8 mouse cellular contexts compared by ENCODE assay signal in the genomic region with DNA sequence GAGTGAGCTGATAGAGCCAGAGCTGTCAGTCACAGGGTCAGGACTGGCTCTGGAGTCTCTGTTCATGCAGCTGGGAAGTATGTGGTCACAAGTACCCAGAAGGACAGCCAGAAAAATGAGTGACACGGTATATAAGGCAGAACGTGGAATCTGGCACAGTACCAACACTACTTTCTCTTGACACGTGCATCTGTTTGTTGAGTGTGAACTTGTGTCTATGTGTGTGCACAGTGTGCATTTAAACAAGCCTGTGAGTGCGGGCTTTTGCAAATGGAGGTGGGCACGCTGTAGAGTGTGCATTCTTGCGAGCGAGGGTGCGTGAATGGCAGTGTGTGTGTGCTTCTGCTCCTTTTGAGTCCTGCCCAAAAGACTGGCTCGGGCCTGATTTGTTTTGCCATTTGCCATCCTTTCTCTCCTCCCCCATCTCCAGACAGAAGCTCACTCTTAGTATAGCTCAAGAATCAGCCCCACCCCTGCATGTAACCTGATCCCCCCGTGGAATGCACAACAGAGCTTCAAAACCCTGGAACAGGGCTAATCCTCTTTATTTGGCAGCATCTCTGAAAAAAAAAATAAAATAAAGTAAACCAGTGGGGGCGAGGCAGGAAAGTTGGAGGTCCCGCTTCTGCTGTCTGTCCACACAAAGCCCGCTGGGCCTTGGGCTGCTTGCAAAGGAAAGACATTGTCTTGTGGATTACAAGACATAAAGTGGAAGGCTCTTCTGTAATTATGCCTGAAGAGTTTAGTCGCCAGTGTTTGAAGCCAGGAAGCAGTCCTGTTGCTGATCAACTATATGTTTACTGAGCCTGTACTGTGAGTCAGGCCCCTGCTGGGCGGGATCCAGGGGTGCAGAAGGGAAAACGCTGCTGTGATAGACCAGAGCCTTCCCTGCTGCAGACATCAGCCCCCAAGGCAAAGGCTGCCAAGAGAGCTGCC. TPM values are rescaled to one million over a fixed set of nuclear protein-coding genes. Genes with fewer than 3 reads are reported as not detected.
DNase-seq lines count a peak whose midpoint lies in the region; ATAC-seq and TF ChIP-seq lines count a peak whose summit lies in the region.

No protein-coding gene starts in this region.

- H3K4me3 ChIP-seq in heart, embryonic 12.5 days, result no peak overlapping the region
- H3K4me3 ChIP-seq in ES-E14 (ENCODE audit: insufficient read depth in 1 of 2, low read depth in 1 of 2, low read length in 2 of 2, poor library complexity in 1 of 2, severe bottlenecking in 1 of 2), result peak overlapping the region in 1 of 2 experiments; percentile 0; a peak in 2 of 4 replicates
- no peak overlapping the region for H3K4me3 ChIP-seq in forebrain, embryonic 13.5 days
- H3K4me3 ChIP-seq in liver, embryonic 12.5 days, result no peak overlapping the region
- no peak overlapping the region for H3K4me3 ChIP-seq in stomach, embryonic 14.5 days (ENCODE audit: low read depth, low read length)

- 11% methylated on average over 16 of the region's 16 CpGs for WGBS in heart, embryonic 12.5 days
- 2% methylated on average over 16 of the region's 16 CpGs for WGBS in forebrain, embryonic 13.5 days
- WGBS in liver, embryonic 12.5 days (ENCODE audit: insufficient replicate concordance), result 35% methylated on average over 16 of the region's 16 CpGs
- WGBS in stomach, embryonic 14.5 days, result 7% methylated on average over 16 of the region's 16 CpGs

- DNase-seq in heart, postnatal 36 days, result no peak
- peak; percentile 79 for DNase-seq in ES-E14 (ENCODE audit: low read depth, low spot score)
- DNase-seq in spleen, adult 18-20 months, result no peak

- intact Hi-C loops in heart, postnatal 36 days (cut with DNase I), result no loop called here

- in situ Hi-C loops in ES-E14 (cut with MboI; ENCODE audit: low sequenced_read_pairs in 2 of 2, unreplicated experiment in 2 of 2), result no loop called here

- H3K27ac ChIP-seq in heart, embryonic 12.5 days (ENCODE audit: poor library complexity, severe bottlenecking), result peak overlapping the region; percentile 69
- H3K27ac ChIP-seq in ES-E14 (ENCODE audit: insufficient read depth, low read depth, low read length, poor library complexity, severe bottlenecking), result peak overlapping the region; percentile 75; the same call in 1 of the 2 replicates
- H3K27ac ChIP-seq in forebrain, embryonic 13.5 days, result peak overlapping the region; percentile 69
- peak overlapping the region; percentile 60; the same call in 1 of the 2 replicates for H3K27ac ChIP-seq in liver, embryonic 12.5 days
- peak overlapping the region; percentile 91 for H3K27ac ChIP-seq in stomach, embryonic 14.5 days (ENCODE audit: low read length)

- H3K36me3 ChIP-seq in heart, embryonic 12.5 days, result no peaks in the 10 kb centered on the region
- no peaks in the 10 kb centered on the region for H3K36me3 ChIP-seq in ES-E14 (ENCODE audit: control insufficient read depth, insufficient read depth, low read length, poor library complexity, severe bottlenecking)
- H3K36me3 ChIP-seq in forebrain, embryonic 13.5 days (ENCODE audit: poor library complexity, severe bottlenecking), result no peaks in the 10 kb centered on the region
- H3K36me3 ChIP-seq in liver, embryonic 12.5 days, result no peaks in the 10 kb centered on the region
- H3K36me3 ChIP-seq in stomach, embryonic 14.5 days (ENCODE audit: control insufficient read depth, insufficient read depth, low read length), result no peaks in the 10 kb centered on the region

- H3K27me3 ChIP-seq in heart, embryonic 12.5 days (replicated peaks), result no peaks in the 10 kb centered on the region
- 0 out of 2 replicates have a peak, but pooled peaks cover 2% of the 10 kb centered on the region for H3K27me3 ChIP-seq in forebrain, embryonic 13.5 days
- no peaks in the 10 kb centered on the region for H3K27me3 ChIP-seq in liver, embryonic 12.5 days (replicated peaks)
- no peaks in the 10 kb centered on the region for H3K27me3 ChIP-seq in stomach, embryonic 14.5 days (ENCODE audit: control insufficient read depth, insufficient read depth, low read length)

- ATAC-seq in heart, embryonic 12.5 days (ENCODE audit: insufficient number of reproducible peaks, low FRiP score), result peak; percentile 72
- peak; percentile 88 for ATAC-seq in forebrain, embryonic 13.5 days
- 0 out of 2 replicates have a peak, but pooled peaks have one; percentile 37 for ATAC-seq in liver, embryonic 12.5 days
- ATAC-seq in stomach, embryonic 14.5 days (ENCODE audit: insufficient number of reproducible peaks, insufficient read depth, low FRiP score, low read depth), result peak; percentile 80
- ATAC-seq in erythroblast, adult 5-6 weeks (replicated peaks; ENCODE audit: low FRiP score, poor library complexity, severe bottlenecking), result no peak

- H3K4me2 ChIP-seq in heart, embryonic 12.5 days, result peak overlapping the region; percentile 53
- peak overlapping the region; percentile 43 for H3K4me2 ChIP-seq in forebrain, embryonic 13.5 days
- H3K4me2 ChIP-seq in liver, embryonic 12.5 days, result peak overlapping the region; percentile 2; the same call in 1 of the 2 replicates
- H3K4me2 ChIP-seq in stomach, embryonic 14.5 days (replicated peaks; ENCODE audit: low read depth, low read length), result peak overlapping the region; percentile 26

- no peak overlapping the region for H3K9ac ChIP-seq in heart, embryonic 12.5 days
- peak overlapping the region; percentile 41; the same call in 1 of the 2 replicates for H3K9ac ChIP-seq in ES-E14 (ENCODE audit: insufficient read depth, low read depth, low read length, poor library complexity, severe bottlenecking)
- H3K9ac ChIP-seq in forebrain, embryonic 13.5 days, result peak overlapping the region; percentile 16; the same call in 1 of the 2 replicates
- H3K9ac ChIP-seq in liver, embryonic 12.5 days, result no peak overlapping the region
- H3K9ac ChIP-seq in stomach, embryonic 14.5 days (replicated peaks; ENCODE audit: low read depth, low read length), result no peak overlapping the region; the same call in 1 of the 2 replicates

- peaks cover 32% of the 10 kb centered on the region for H3K4me1 ChIP-seq in heart, embryonic 12.5 days (replicated peaks)
- H3K4me1 ChIP-seq in ES-E14 (ENCODE audit: control insufficient read depth in 2 of 2, insufficient read depth in 2 of 2, low read length in 2 of 2, poor library complexity in 1 of 2), result peaks cover 16 to 25% of the 10 kb centered on the region in 2 experiments
- H3K4me1 ChIP-seq in forebrain, embryonic 13.5 days, result peaks cover 26% of the 10 kb centered on the region
- peaks cover 29% of the 10 kb centered on the region for H3K4me1 ChIP-seq in liver, embryonic 12.5 days
- peaks cover 20% of the 10 kb centered on the region for H3K4me1 ChIP-seq in stomach, embryonic 14.5 days (ENCODE audit: control insufficient read depth, insufficient read depth, low read length)

- H3K9me3 ChIP-seq in heart, embryonic 12.5 days (replicated peaks), result peaks cover 2% of the 10 kb centered on the region; the same call in 1 of the 2 replicates
- H3K9me3 ChIP-seq in ES-E14 (ENCODE audit: control insufficient read depth, insufficient read depth, low read depth, low read length), result no peaks in the 10 kb centered on the region
- no peaks in the 10 kb centered on the region for H3K9me3 ChIP-seq in forebrain, embryonic 13.5 days (replicated peaks)
- H3K9me3 ChIP-seq in liver, embryonic 12.5 days (replicated peaks), result no peaks in the 10 kb centered on the region
- H3K9me3 ChIP-seq in stomach, embryonic 14.5 days (ENCODE audit: control insufficient read depth, low read depth, low read length), result no peaks in the 10 kb centered on the region

TF ChIP-seq in ES-E14, 5 proteins besides CTCF, POLR2A, EP300 and RAD21:
- TF ChIP-seq HCFC1 (IDR thresholded peaks at IDR 0.05; ENCODE audit: borderline replicate concordance, insufficient read depth, low read length) (no peak), ZNF384 (IDR thresholded peaks at IDR 0.05; ENCODE audit: low read depth, low read length) (peak; percentile 69; the same call in 1 of the 2 replicates)
TF ChIP-seq in ES-E14: peak in this region for 1.

RNA-seq across cellular contexts. Expression of a gene that starts 28.5 kb away (rescaled TPM):
- 16.7 and 17.6 TPM in 2 replicates for polyA plus RNA-seq in heart, embryonic 12.5 days (2016; fragmentation: Nextera tagmentation; extraction: Ambion mirVana)
- 10 to 100 TPM; 18.9 to 24.0 TPM for total RNA-seq in heart, postnatal 36 days (2021)
- 111 and 133 TPM in 2 replicates for total RNA-seq in ES-E14 (2012; rRNA removed)
- polyA plus RNA-seq in forebrain, embryonic 13.5 days (2015; fragmentation: Nextera tagmentation; extraction: Ambion mirVana), result 6.6 and 7.3 TPM in 2 replicates
- polyA plus RNA-seq in liver, embryonic 12.5 days (2016; fragmentation: Nextera tagmentation; extraction: Ambion mirVana), result 6.7 and 7.3 TPM in 2 replicates
- 29.7 and 31.2 TPM in 2 replicates for polyA plus RNA-seq in stomach, embryonic 14.5 days (2014; fragmentation: Nextera tagmentation; extraction: Ambion mirVana)
- 3.7 and 5.6 TPM in 2 replicates for total RNA-seq in erythroblast, adult 5-6 weeks (2015; ENCODE audit: low replicate concordance)
- total RNA-seq in erythroblast, adult 5-6 weeks (2017; ENCODE audit: low replicate concordance), result 2.2 and 4.8 TPM in 2 replicates

Comparison
In these comparisons a context has a peak if more than half of its experiments do, and no peak if none do; other contexts are left out.
1. H3K4me2 ChIP-seq: peak in every context shown above with its lines; median percentile 53 in heart, embryonic 12.5 days; 43 in forebrain, embryonic 13.5 days; 26 in stomach, embryonic 14.5 days; 2 in liver, embryonic 12.5 days.
2. H3K9ac ChIP-seq: peak in ES-E14 (single experiment) and forebrain, embryonic 13.5 days (single experiment); none in heart, embryonic 12.5 days (single experiment), liver, embryonic 12.5 days (single experiment) and stomach, embryonic 14.5 days (single experiment).
3. Peak in every context shown above with its lines, with median percentiles within 50 percentile points of each other: H3K27ac ChIP-seq.